Mouse (Mus musculus): Measurements from ENCODE around the gene Igfbp7.
"Not testable (repeated sequence)": the region's sequence is repeated elsewhere in the genome, so short reads cannot be mapped to it uniquely, and the experiment has no call there.

Igfbp7 gene

GRCm38 (mm10) chr5:77407341-77408298, at the start of gene Igfbp7:
TSS of gene Igfbp7 (minus strand) at chr5:77408041.
- DNase-seq (ENCODE audit: low spot score in 2 of 2), result peak; percentile 40 to 77

- no peak for DNase-seq (ENCODE audit: low spot score in 2 of 2)
Measured at GRCm38 (mm10) chr5:77452103-77452502, 44.3 kb upstream of the Igfbp7 start.

- no peak for DNase-seq (ENCODE audit: low spot score in 2 of 2)
Measured at GRCm38 (mm10) chr5:77449531-77449930, 41.7 kb upstream of the Igfbp7 start.

- DNase-seq (ENCODE audit: low spot score in 2 of 2), result no peak
Measured at GRCm38 (mm10) chr5:77445431-77445830, 37.6 kb upstream of the Igfbp7 start.

GRCm38 (mm10) chr5:77443889-77444573, 36.2 kb upstream of the Igfbp7 start:
- DNase-seq (ENCODE audit: low spot score in 2 of 2), result no peak

- DNase-seq (ENCODE audit: low spot score in 2 of 2), result no peak
Measured at GRCm38 (mm10) chr5:77442856-77443623, 35.2 kb upstream of the Igfbp7 start.

- DNase-seq (ENCODE audit: low spot score in 2 of 2), result no peak
Measured at GRCm38 (mm10) chr5:77436308-77436707, 28.5 kb upstream of the Igfbp7 start.

GRCm38 (mm10) chr5:77434060-77434459, 26.2 kb upstream of the Igfbp7 start:
- DNase-seq (ENCODE audit: low spot score in 2 of 2), result no peak

- no peak for DNase-seq (ENCODE audit: low spot score in 2 of 2)
Measured at GRCm38 (mm10) chr5:77433561-77433960, 25.7 kb upstream of the Igfbp7 start.

- DNase-seq (ENCODE audit: low spot score in 2 of 2), result no peak
Measured at GRCm38 (mm10) chr5:77433119-77433518, 25.3 kb upstream of the Igfbp7 start.

- DNase-seq (ENCODE audit: low spot score in 2 of 2), result no peak
Measured at GRCm38 (mm10) chr5:77432446-77432845, 24.6 kb upstream of the Igfbp7 start.

- no peak for DNase-seq (ENCODE audit: low spot score in 2 of 2)
Measured at GRCm38 (mm10) chr5:77431068-77431467, 23.2 kb upstream of the Igfbp7 start.

GRCm38 (mm10) chr5:77430471-77430870, 22.6 kb upstream of the Igfbp7 start:
- DNase-seq (ENCODE audit: low spot score in 2 of 2), result no peak

GRCm38 (mm10) chr5:77430049-77430448, 22.2 kb upstream of the Igfbp7 start:
- DNase-seq (ENCODE audit: low spot score in 2 of 2), result no peak

GRCm38 (mm10) chr5:77428526-77428925, 20.7 kb upstream of the Igfbp7 start:
- no peak for DNase-seq (ENCODE audit: low spot score in 2 of 2)

GRCm38 (mm10) chr5:77427986-77428385, 20.1 kb upstream of the Igfbp7 start:
- no peak for DNase-seq (ENCODE audit: low spot score in 2 of 2)

- no peak for DNase-seq (ENCODE audit: low spot score in 2 of 2)
Measured at GRCm38 (mm10) chr5:77425721-77426500, 18.1 kb upstream of the Igfbp7 start.

- not testable (repeated sequence) for DNase-seq (ENCODE audit: low spot score in 2 of 2)
Measured at GRCm38 (mm10) chr5:77419537-77419936, 11.7 kb upstream of the Igfbp7 start.

- DNase-seq (ENCODE audit: low spot score in 2 of 2), result no peak
Measured at GRCm38 (mm10) chr5:77416058-77416457, 8.2 kb upstream of the Igfbp7 start.

GRCm38 (mm10) chr5:77408530-77408929, 689 bp upstream of the Igfbp7 start:
- DNase-seq (ENCODE audit: low spot score in 2 of 2), result no peak

- no peak for DNase-seq (ENCODE audit: low spot score in 2 of 2)
Measured at GRCm38 (mm10) chr5:77406371-77406871, 1.4 kb downstream of the Igfbp7 start.
